Mouse (Mus musculus): ENCODE data around the gene Kif14.

Kif14 gene

DNA sequence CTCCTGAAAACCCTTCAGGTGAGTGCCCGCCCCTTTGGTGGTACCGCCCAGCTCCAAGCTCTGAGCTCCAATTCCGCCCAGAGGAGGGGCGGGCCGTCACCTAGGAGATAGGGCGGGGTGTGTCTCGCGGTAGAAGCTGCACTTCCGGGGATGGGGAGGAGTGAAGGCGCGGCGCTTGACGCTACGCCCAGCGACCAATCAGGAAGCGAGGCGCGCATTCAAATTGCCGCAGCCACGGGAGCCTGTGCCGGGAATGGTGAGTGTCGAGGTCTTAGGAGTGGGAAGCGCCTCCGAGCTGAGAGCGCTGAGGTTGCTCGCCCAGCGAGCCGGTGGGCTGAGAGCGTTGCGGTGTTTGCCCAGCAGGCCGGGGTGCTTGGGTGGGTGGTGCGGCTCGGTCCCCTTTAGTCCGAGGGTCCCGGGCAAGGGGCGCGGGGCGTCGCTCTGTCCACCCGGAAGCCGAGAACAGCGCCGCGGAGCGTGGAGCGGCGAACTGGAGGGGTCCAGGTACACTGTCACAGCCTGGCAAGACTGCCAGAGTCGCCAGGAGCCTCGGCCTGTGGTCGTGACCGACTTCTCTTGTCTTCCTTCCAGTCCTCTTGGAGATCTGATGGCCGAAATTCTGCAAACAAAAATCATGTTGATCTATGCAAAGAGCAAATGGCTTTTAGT is at the start of gene Kif14:
Kif14 (plus strand) TSS at position 201 of the 669 bp plus-strand sequence.
- in situ Hi-C loops (cut with MseI, MboI), result no loop called here

DNA sequence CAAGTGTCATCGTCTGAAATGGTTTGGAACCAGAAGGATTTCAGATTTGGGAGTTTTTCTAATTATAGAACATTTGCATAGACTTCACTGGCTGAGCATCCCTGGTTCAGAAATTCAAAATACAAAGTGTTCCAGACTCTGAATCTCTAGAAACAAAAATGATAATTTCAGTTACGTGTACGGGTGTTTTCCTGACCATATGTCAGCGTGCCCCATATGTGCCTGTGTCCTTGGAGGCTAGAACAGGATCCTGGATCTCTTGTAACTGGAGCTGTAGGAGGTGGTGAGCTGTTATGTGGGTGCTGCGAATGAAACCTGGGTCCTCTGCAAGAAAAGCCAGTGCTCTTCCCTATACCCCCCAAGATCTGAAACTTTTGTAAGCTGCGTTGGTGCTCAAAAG is 47.8 kb upstream of the Kif14 start:
- in situ Hi-C loops (cut with MseI, MboI), result no loop called here

DNA sequence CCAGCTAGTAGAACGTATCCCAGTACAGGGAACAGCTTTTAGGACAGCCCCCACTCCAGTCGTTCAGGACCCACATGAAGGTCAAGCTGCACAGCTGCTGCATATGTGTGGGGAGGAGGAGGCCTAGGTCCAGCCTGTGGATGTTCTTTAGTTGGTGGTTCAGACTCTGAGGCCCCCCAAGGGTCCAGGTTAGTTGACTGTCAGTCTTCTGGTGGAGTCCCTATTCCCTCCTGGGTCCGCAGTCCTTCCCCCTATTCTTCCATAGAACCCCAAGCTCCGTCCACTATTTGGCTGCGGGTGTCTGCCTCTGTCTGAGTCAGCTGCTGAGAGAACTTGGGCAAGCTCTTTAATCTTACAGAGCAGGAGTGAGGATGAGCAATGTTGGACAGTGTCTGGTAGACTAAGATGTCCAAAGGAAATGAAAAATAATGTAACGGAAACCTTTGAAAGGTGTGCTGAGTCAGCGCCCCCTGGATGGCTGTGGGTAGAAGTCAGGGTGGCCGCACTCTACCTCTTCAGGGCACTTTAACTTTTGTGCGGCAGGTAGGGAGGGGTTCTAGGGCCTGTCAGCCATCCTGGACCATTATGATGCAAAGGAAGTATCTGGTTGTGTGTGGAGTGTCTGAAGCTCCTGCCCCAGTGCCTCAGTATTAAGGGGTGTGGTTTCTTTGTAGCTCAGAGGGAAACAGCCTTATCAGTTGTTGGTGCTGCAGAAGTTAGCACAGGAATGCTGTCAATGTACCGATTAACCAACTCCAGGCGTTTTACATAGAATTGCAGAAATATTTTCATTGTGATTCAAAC is 38.8 kb upstream of the Kif14 start:
- in situ Hi-C loops (cut with MseI, MboI), result no loop called here

DNA sequence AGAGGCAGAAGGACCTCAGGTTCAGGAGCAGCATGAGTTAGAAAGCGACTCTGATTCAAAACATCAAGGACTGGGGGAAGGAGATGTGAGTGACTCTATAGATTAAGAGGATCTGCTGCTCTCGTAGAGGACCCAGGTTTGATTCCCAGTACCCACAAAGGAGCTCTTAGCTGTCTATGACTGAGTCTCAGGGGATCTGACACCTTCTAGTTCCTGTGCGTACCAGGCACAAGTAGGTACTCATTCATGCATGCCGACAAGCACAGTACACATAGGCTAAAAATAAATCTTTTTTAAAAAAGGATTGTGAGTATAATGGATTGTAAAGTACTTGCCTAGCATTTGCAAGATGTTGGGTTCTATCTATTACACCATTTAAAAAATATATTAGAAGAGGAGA is 37.2 kb upstream of the Kif14 start:
- in situ Hi-C loops (cut with MseI, MboI), result no loop called here

DNA sequence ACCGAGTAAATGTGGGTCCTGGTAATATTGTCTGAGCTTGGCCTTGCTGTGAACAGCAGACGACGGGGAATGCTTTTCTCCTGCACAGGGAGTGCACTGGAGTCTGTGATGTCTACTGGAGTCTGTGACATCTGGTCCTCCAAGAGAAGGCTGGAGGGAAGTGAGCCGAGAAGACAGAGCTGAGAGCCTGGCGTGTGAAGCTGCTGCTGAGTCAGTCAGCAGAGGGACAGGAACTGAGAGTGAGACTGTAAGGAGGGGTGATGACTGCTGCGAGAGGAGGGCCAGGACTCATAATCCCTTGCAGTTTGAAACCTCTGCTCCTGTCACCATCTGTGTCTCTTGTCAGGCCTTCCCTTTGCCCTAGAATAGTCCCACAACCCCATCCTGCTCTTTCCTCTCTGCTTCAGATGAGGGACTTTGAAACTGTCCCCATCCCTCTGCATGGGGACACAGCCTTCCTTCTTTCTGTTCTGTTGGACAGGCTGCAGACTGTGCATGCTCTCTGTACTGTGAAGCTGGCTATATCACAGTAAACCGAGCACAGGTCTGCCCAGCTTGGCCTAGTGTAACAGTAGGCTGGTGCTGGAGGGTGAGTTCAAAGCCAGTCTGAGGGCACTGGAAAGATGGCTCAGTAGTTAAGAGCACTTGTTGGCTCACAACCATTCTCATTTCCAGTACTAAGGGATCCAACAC is 35.9 kb upstream of the Kif14 start:
- in situ Hi-C loops (cut with MseI, MboI), result no loop called here

DNA sequence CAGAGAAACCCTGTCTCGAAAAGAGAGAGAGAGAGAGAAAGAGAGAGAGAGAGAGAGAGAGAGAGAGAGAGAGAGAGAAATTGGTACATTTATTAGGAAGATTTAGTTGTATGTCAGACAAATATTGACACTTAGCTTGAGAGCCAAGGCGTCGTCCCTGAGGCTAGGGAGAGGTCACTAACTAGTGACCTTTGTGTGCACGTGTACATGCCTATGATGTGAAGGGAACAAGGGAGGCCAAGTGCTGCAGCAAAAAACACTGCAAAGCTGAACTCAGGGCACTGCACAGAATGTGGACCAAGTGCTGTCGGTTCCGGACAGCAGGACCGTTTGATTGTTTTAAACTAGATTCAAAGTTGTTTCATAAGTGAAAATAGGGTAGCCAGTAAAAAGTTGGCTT is 25.4 kb upstream of the Kif14 start:
- in situ Hi-C loops (cut with MseI, MboI), result no loop called here

DNA sequence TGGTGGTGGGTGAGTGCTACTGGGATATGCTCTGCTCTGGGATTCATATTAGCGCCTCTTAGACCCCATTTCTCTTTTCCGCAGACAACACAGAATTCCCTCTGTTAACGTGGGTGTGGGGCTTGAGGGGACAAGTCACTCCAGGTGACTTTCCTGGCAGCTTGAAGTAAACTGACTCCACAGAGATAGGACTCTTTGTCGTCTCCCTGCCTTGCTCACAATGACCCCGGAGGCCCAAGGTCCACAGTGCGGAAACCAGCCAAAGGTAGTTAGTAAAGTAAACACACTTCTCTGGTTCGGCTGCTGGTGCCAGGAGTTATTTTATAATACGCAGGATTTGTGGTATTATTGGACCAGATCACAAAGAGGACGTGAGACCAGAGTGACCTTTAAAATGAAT is 23.3 kb upstream of the Kif14 start:
- in situ Hi-C loops (cut with MseI, MboI), result no loop called here

DNA sequence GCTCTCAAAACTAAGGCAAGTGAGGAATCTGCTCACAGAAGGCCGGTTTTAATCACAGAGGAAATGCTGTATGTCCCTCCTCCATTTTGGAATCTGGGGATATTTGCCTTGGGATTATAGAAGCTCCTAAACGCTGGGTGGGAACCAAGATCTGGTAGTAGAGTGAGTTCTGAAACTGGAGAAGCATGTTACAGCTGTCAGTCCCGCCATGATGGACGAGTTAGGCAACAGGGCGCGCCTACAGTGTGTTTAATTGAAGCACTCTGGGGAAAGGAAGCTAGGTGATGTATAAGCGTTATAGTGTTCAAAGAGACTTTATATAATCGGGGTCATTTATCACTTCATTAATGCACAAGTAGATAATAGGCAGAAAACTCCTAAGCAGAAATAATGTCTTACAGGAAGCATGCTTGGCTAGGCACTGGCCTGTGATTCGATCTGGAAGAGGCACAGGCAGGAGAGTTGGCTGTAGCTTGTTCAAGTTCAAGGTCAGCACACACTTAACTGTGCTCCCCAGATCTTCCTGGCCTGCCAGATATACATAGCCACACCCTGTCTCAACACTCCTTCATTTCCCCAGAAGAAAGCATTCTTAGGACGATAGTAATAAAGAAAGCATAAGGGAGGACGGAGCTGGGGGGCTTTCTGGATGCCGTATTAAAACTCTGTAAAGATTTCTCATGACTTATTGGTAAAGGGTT is 21.4 kb upstream of the Kif14 start:
- in situ Hi-C loops (cut with MseI, MboI), result no loop called here

DNA sequence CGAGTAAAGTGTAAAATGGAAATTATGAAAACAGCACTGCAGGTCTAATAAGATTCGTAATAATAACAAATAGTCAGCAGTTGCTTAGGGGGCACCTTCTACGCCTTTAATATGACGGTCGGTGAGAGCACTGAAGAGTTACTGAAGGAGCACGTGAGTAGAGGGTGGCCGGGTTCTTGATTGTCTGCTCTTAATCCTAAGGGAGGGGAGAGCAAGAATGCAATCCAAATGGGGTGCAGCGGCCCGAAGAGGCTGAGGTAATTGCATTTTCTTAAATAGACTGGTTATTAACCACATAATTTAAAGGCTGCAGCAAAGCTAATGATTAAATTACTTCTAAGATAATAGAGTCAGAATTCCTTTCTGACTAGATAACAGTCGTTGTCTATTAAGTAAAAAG is 19.2 kb upstream of the Kif14 start:
- in situ Hi-C loops (cut with MseI, MboI), result no loop called here

DNA sequence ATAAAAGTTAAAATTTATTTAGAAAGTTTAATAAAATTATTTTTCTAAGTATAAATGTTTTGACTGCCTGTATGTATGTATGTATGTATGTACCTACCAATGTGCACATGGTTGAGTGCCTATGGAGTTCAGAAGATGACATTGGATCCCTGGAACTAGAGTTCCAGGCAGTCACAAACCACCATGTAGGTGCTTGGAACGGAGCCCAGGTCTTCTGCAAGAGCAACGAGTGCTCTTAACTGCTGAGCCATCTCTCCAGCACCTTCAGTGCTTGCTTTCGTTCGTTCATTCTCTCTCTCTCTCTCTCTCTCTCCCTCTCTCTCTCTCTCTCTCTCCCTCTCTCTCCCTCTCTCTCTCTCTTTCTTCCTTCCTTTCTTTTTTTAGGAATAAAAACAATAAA is 18.8 kb upstream of the Kif14 start:
- in situ Hi-C loops (cut with MseI, MboI), result no loop called here

DNA sequence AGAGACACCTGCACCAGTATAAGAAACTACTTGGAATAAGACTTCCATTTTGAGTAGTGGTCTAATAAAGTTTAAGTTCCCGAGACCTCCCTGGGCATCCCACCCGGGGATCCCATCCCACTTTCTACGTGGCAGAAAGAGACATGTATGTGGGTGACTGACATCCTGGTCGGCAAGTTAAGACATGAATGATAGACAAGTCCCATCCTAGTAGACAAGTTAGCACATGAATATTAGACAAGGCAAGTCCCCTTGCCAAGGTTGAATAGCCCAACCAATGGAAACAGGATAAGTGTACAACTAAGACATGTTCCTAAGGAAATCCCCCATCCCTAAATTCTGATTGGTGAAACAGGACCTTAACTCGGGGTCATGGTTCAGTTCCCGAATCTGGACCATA is 16.6 kb upstream of the Kif14 start:
- in situ Hi-C loops (cut with MseI, MboI), result no loop called here

DNA sequence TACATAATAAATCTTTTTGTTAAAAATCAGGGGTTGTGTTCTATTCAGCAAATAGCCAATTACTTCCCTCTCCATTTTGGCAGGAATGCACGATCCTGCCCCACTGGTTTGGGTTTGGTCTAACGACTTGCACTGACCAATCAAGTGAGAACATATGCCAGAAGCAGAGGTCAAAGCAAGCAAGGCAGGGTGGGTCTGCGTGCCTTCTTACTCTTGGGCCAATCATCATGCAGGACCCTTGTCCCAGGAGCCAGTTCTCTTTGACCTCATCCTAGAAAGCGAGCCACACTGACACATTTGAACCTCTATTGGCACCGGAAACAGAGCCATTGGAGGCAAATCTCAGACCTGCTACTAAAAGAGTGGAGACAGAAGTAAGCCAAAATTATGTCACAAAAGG is 15.9 kb upstream of the Kif14 start:
- in situ Hi-C loops (cut with MseI, MboI), result no loop called here

DNA sequence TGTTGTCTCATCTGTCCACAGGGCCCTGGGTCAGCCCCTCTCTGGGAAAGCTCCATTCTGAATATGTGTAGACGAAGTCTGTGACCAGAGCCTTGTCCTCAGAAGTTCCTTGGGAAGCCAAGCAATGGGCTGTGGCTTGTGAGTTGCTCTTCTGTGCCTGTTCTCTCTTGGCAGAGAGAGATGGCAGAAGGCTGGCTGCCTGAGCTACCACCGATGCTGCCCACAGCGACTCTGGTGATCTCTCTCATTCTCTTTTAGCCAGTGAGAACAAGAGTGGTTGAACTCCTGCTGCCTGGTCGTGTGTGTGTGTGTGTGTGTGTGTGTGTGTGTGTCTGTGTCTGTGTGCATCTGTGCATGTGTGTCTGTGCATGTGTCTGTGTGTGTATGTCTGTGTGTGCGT is 13.7 kb upstream of the Kif14 start:
- in situ Hi-C loops (cut with MseI, MboI), result no loop called here

DNA sequence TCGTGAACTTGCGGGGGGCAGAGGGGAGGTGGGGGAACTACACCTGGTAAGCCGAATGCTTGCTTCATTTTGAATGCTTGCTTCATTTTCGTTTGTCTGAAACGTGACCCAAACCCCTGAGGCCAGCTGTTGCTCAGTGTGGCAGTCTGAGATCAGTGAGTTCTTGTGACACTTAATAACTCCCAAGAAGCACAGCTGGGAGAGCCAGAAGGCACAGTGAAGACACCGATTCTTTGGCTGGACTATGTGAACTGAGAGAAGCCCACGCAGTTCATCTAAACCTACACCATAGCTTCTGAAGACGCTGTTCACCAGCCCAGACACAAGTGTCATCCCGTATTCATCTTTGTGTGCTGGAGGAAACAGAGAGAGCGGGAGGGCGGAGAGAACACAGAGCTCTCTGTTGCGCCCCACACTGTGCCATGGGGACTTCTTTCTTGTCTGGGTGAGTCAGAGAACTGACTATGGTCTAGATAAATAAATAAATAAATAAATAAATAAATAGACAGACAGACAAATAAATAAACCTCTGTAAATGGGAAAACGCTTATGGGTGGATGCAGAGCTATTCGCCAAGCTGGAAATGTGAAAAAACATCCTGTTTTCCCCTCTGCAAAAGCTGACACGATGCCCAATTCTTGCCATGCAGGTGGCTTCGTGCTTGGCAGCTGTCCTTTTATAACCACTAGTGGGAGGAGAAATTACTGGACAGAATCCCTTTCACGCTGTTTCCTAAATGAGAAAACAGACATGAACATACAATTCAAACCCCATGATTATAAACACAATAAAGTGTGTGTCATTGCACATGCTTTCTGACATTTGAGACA is 10.2 kb upstream of the Kif14 start:
- in situ Hi-C loops (cut with MseI, MboI), result no loop called here

DNA sequence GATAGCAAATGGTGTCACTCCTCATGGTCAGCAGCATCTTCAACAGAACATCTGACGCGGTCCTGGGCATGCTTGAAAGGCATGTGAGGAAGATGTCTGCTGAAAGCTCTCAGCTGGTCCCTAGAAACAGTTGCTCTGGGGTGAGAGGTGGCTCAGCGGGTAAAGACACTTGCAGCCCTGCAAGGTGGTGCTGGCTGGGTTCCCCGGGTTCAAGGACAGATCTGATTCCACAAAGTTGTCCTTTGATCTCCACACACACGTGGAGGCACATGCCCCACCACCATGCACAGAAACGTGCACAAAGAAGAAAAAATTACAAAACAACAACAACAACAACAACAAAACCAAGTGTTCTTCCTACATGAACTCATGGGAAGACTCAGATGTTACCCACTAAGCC is 9.4 kb upstream of the Kif14 start:
- in situ Hi-C loops (cut with MseI, MboI), result no loop called here

DNA sequence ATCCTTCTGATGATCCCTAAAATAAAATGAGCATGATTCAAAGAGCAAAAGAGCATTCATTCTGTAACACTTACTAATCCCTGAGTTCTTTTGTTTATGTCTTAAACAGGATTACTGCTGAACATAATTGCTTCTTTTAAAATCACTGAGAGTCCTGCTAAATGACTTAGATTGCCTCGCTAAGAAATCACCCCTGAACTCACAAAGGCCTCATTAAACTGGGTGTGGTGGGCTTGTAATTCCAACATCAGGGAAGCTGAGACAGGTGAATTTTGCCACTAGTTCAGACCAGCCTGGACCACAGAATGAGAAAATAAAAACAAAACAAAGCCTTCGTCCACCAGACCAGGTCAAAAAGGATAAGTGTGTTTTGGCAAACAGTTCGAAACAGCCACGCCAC is 8.7 kb upstream of the Kif14 start:
- in situ Hi-C loops (cut with MseI, MboI), result no loop called here

DNA sequence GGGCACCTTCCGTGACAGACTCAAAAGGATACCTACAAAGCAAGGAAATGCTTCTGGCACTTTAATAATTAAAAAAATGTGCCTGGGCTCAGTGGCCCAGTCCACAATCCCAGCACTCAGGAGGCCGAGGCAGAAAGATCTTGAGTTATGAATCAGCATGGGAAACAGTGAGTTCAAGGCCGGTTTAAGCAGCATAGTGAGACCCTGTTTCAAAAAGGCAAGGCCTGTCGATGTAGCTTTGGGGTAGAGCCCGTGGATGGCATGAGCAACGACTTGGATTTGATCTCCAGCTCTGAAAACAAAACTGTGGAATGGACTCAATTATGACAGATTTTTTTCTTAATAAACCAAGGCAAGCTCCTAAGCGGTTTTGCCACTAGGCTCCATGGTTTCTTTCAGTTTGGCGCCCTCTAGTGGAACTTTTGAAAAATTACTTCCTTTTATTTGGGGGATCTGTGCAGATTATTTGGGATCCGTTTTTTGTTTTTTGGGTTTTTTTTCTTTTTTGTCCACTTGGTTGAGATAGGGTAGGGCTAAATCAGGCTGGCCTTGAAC is 7.4 kb upstream of the Kif14 start:
- in situ Hi-C loops (cut with MseI, MboI), result no loop called here

DNA sequence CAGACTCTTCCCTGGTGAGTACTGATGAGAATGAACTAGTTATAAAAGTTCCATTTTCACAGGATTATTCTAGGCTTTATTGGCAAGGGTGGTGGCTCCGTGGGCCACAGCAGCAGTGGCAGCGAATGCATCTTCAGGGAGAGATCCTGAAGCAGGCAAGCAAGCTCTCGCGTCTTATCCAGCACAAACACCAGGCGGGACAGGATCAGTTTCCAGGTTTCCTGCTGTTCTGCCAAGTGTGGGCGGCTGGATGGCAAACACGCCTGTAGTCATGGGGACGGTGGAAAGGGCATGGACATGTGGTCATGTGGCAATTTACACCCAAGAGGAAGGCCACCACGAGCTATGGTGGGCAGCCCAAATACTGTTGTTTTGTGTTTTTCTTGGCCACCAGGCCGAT is 3.7 kb upstream of the Kif14 start:
- in situ Hi-C loops (cut with MseI, MboI), result no loop called here

DNA sequence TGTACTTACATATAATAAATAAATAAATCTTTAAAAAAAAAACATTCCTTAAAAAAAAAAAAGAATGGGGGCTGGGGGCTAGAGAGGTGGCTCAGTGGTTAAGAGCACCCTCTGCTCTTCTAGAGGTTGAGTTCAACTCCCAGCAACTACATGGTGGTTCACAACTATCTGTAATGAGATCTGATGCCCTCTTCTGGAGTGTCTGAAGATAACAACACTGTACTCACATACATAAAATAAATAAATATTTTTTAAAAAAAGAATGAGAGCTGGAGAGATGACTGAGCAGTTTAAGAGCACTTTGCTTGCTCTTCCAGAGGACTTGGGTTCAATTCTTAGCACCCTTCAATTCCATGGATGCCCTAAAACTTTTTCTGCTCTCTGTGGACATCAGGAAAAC is 975 bp upstream of the Kif14 start:
- in situ Hi-C loops (cut with MseI, MboI), result no loop called here

DNA sequence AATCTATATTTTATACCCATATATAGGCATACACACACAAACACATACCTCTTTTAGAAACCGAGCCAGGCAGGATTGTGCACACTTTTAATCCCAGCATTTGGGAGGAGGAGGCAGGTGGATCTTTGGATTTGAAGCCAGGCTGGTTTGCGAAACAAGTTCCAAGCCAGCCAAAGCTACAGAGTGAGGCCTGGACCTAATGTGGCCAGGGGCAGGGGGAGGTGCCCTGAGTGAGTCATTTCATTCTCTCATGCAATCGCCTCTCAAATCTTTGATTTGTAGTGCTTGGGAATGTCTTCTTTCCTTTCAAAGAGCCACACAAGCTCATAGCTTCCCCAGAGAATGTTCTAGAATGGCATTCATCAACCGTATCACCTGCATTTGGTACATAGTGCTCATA is 3.3 kb downstream of the Kif14 start:
- in situ Hi-C loops (cut with MseI, MboI), result no loop called here

DNA sequence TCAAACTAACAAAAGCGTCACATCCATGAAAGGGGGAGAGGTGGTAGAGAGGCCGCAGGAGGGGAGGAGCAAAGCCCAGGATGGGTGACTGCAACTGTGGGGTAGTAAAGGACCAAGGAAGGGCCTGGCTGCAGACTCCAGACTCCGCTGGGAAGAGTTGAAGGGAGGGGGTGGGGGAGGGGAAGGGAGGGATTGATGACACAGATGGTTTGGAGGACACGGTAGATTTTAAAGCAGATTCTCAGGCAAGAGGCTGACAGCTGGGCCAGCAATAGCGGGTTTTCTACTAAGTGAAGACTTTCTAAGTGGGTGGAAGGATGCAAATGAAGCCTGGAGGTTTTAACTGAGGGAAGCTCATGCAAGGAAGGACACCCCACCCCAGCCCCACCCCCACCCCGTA is 4.3 kb downstream of the Kif14 start:
- in situ Hi-C loops (cut with MseI, MboI), result no loop called here

Data from mouse trophoblast stem cell (cell line).